Mouse (Mus musculus) G1E (cell line): ENCODE measurements around the gene Tmem176b.

Source experiments
- CTCF ChIP-seq: IDR thresholded peaks from 2 replicates; pipeline ENCODE4 v1.5.1; 2012; ENCODE audit warnings: low read depth, low read length, inconsistent platforms, mixed read lengths
- GATA1 ChIP-seq: IDR thresholded peaks from 2 replicates; pipeline ENCODE4 v1.6.1; 2012; ENCODE audit warnings: borderline replicate concordance, low read length, inconsistent platforms, mixed read lengths
- GATA2 ChIP-seq: IDR thresholded peaks from 2 replicates; pipeline ENCODE4 v1.6.1; 2012; ENCODE audit warnings: low read depth, low read length, inconsistent platforms, borderline replicate concordance
- TAL1 ChIP-seq: conservative IDR thresholded peaks from 2 replicates; pipeline ENCODE4 v1.6.1; 2012; ENCODE audit warnings: low read depth, low read length, inconsistent platforms, mixed read lengths

DNA sequence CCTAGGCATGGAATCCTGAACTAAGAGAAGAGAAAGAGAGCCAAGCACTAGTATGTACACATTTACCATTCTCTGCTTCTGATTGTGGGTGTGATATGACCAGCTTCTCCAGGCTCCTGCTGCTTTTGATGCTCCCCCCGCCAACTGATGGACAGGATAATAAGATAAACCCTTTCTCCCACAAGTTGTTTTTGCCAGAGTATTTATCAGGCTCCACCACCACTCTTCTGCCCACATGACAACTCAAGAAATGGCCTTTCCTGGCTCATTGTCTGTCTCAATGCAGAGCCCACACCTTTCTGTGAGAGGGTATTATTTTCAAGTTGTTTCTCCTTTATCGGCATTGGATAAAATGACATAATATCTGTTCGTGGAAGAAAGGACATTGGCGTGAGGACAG, 7.8 kb downstream of the Tmem176b start:
- TF ChIP-seq GATA2 (no peak), GATA1 (no peak), CTCF (no peak), TAL1 (no peak)
